Mouse (Mus musculus): Measurements from ENCODE around the gene Arl4d. TPM values are rescaled to one million over a fixed set of nuclear protein-coding genes. Genes with fewer than 3 reads are reported as not detected.

The Arl4d gene
- polyA plus RNA-seq, 1 experiment from 2014 or later = 4.9 TPM

GRCm38 (mm10) chr11:101708482-101708881 lies 43.1 kb downstream of the Arl4d start:
- H3K27ac ChIP-seq = no peak overlapping the region
- no peaks in the 10 kb centered on the region for H3K27me3 ChIP-seq
- no peak for ATAC-seq (ENCODE audit: borderline replicate concordance, extremely low read depth, low FRiP score, low TSS enrichment)
- H3K9ac ChIP-seq = no peak overlapping the region
- WGBS = 33% methylated on average over 5 of the region's 5 CpGs
- H3K4me1 ChIP-seq = 0 out of 2 replicates have a peak, but pooled peaks cover 8% of the 10 kb centered on the region
- no peak overlapping the region for H3K4me2 ChIP-seq
- no peaks in the 10 kb centered on the region for H3K36me3 ChIP-seq
- no peak overlapping the region for H3K4me3 ChIP-seq
- H3K9me3 ChIP-seq = no peaks in the 10 kb centered on the region

DNA sequence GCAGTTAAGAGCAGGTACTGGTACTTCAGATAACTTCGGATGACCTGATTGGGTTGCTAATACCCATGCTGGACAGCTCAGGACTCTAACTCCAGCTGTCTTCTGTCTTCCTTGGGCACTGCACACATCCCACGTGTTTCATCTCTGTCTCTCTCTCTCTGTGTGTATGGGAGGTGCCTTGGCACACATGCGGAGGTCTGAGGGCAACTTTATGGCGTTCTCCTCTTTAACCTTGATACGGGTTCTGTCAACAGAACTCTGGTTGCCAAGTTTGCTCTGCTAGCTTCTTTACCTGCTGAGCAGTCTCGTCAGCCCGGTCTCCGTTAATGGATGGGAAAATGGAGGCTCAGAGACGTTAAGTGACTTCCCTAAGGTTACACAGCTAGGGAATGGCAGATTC lies 47.5 kb downstream of the Arl4d start:
- ATAC-seq (ENCODE audit: borderline replicate concordance, extremely low read depth, low FRiP score, low TSS enrichment) = no peak
- Histone ChIP-seq H3K4me1 (no peaks in the 10 kb centered on the region), H3K4me3 (no peak overlapping the region), H3K4me2 (no peak overlapping the region), H3K9ac (no peak overlapping the region), H3K9me3 (no peaks in the 10 kb centered on the region), H3K36me3 (no peaks in the 10 kb centered on the region), H3K27me3 (no peaks in the 10 kb centered on the region), H3K27ac (no peak overlapping the region)
- 71% methylated on average over 9 of the region's 9 CpGs for WGBS

DNA sequence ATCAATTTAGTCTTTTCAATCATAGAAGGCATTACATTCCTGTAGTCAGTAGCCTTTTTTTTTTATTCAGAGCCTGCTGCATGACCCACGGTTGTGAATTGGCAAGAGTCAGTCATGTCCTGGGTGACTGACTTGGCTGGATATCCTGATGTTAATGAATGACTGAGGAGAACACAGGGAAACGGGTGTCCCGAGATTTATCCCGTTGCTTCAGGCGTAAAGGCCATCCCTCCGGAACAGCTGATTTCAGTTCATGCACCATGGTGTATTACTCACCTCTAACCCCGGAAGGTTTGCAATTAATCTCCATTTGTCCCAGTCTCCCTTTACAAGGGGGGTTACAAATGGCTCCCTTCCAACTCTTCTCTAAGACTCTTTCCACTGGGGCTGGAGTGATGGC lies 48.7 kb downstream of the Arl4d start:
- no peaks in the 10 kb centered on the region for H3K4me1 ChIP-seq
- no peak for ATAC-seq (ENCODE audit: borderline replicate concordance, extremely low read depth, low FRiP score, low TSS enrichment)
- no peaks in the 10 kb centered on the region for H3K36me3 ChIP-seq
- 62% methylated on average over 7 of the region's 7 CpGs for WGBS
- no peak overlapping the region for H3K4me3 ChIP-seq
- H3K4me2 ChIP-seq = no peak overlapping the region
- no peak overlapping the region for H3K9ac ChIP-seq
- H3K9me3 ChIP-seq = no peaks in the 10 kb centered on the region
- no peaks in the 10 kb centered on the region for H3K27me3 ChIP-seq
- no peak overlapping the region for H3K27ac ChIP-seq

Other genes with a start within 250 kb of the Arl4d start
- 78.8 and 83.3 TPM in 2 replicates for gene Aarsd1, start 247.9 kb upstream of the Arl4d start, polyA plus RNA-seq (2015; fragmentation: Nextera tagmentation; extraction: Ambion mirVana)
- gene Gm27029, start 240.7 kb upstream of the Arl4d start, polyA plus RNA-seq (2015; fragmentation: Nextera tagmentation; extraction: Ambion mirVana) = 8.1 and 12.7 TPM in 2 replicates
- 20.8 and 21.3 TPM in 2 replicates for gene Rundc1, start 240.5 kb upstream of the Arl4d start, polyA plus RNA-seq (2015; fragmentation: Nextera tagmentation; extraction: Ambion mirVana)
- gene Ptges3l, start 240.2 kb upstream of the Arl4d start, polyA plus RNA-seq (2015; fragmentation: Nextera tagmentation; extraction: Ambion mirVana) = 12.8 and 13.4 TPM in 2 replicates
- gene Rpl27, start 223.2 kb upstream of the Arl4d start, polyA plus RNA-seq (2015; fragmentation: Nextera tagmentation; extraction: Ambion mirVana) = 299 and 334 TPM in 2 replicates
- gene Ifi35, start 217.1 kb upstream of the Arl4d start, polyA plus RNA-seq (2015; fragmentation: Nextera tagmentation; extraction: Ambion mirVana) = 22.4 and 24.0 TPM in 2 replicates
- 7.9 and 8.5 TPM in 2 replicates for gene Rnd2, start 200.5 kb upstream of the Arl4d start, polyA plus RNA-seq (2015; fragmentation: Nextera tagmentation; extraction: Ambion mirVana)
- 47.4 and 50.3 TPM in 2 replicates for gene Vat1, start 199.3 kb upstream of the Arl4d start, polyA plus RNA-seq (2015; fragmentation: Nextera tagmentation; extraction: Ambion mirVana)
- 14.1 and 17.7 TPM in 2 replicates for gene Brca1, start 113.6 kb upstream of the Arl4d start, polyA plus RNA-seq (2015; fragmentation: Nextera tagmentation; extraction: Ambion mirVana)
- 66.1 and 73.1 TPM in 2 replicates for gene Nbr1, start 113.4 kb upstream of the Arl4d start, polyA plus RNA-seq (2015; fragmentation: Nextera tagmentation; extraction: Ambion mirVana)
- 3.6 and 5.5 TPM in 2 replicates for gene Tmem106a, start 83.3 kb upstream of the Arl4d start, polyA plus RNA-seq (2015; fragmentation: Nextera tagmentation; extraction: Ambion mirVana)
- not detected in 2 replicates for gene Gm11634, start 66.3 kb upstream of the Arl4d start, polyA plus RNA-seq (2015; fragmentation: Nextera tagmentation; extraction: Ambion mirVana)
- gene Rdm1, start 38.3 kb upstream of the Arl4d start, polyA plus RNA-seq (2015; fragmentation: Nextera tagmentation; extraction: Ambion mirVana) = 46.5 and 49.8 TPM in 2 replicates
- gene Dhx8, start 67.4 kb downstream of the Arl4d start, polyA plus RNA-seq (2015; fragmentation: Nextera tagmentation; extraction: Ambion mirVana) = 29.0 and 31.2 TPM in 2 replicates
- 12.5 and 12.9 TPM in 2 replicates for gene Etv4, start 119.8 kb downstream of the Arl4d start, polyA plus RNA-seq (2015; fragmentation: Nextera tagmentation; extraction: Ambion mirVana)
- gene Meox1, start 228.8 kb downstream of the Arl4d start, polyA plus RNA-seq (2015; fragmentation: Nextera tagmentation; extraction: Ambion mirVana) = 10.3 and 10.4 TPM in 2 replicates

Data from lung, embryonic 15.5 days (tissue).